Comparison of ENCODE assay signal across 8 mouse cellular contexts in genomic region chr10:81257158-81258039, GRCm38 (mm10). TPM values are rescaled to one million over a fixed set of nuclear protein-coding genes. Genes with fewer than 3 reads are reported as not detected.
DNase-seq lines count a peak whose midpoint lies in the region; ATAC-seq and TF ChIP-seq lines count a peak whose summit lies in the region.

No protein-coding gene starts in this region.

- H3K36me3 ChIP-seq in hindbrain, embryonic 10.5 days = peaks cover 20% of the 10 kb centered on the region
- no peaks in the 10 kb centered on the region; the same call in 1 of the 2 replicates for H3K36me3 ChIP-seq in liver, embryonic 16.5 days (ENCODE audit: control insufficient read depth, insufficient read depth)

- ATAC-seq in liver, embryonic 16.5 days (ENCODE audit: low read depth) = no peak

- H3K27me3 ChIP-seq in hindbrain, embryonic 10.5 days (ENCODE audit: insufficient read depth, poor library complexity, severe bottlenecking) = peaks cover 89% of the 10 kb centered on the region
- peaks cover 58% of the 10 kb centered on the region for H3K27me3 ChIP-seq in liver, embryonic 16.5 days (ENCODE audit: control insufficient read depth, insufficient read depth, low read depth, low read length)

- no peak for TF ChIP-seq CTCF in left cerebral cortex, adult 2 months (IDR thresholded peaks at IDR 0.05)

- intact Hi-C loops in left cerebral cortex, adult 2 months (cut with DNase I) = no loop called here
- intact Hi-C loops in left cerebral cortex, postnatal 4 days (cut with DNase I) = no loop called here

- peaks cover 6% of the 10 kb centered on the region; the same call in 1 of the 2 replicates for H3K9me3 ChIP-seq in hindbrain, embryonic 10.5 days
- peaks cover 2% of the 10 kb centered on the region; the same call in 1 of the 2 replicates for H3K9me3 ChIP-seq in liver, embryonic 16.5 days (replicated peaks; ENCODE audit: control insufficient read depth, low read length)

- H3K4me2 ChIP-seq in liver, embryonic 16.5 days (ENCODE audit: low read depth, low read length) = peak overlapping the region; percentile 62

- peak overlapping the region; percentile 59 for H3K4me3 ChIP-seq in left cerebral cortex, adult 2 months
- peak overlapping the region; percentile 58 for H3K4me3 ChIP-seq in hindbrain, embryonic 10.5 days
- H3K4me3 ChIP-seq in liver, embryonic 16.5 days (ENCODE audit: low read depth, low read length) = peak overlapping the region; percentile 49

- 1% methylated on average over 62 of the region's 62 CpGs for WGBS in hindbrain, embryonic 10.5 days
- WGBS in liver, embryonic 16.5 days (ENCODE audit: insufficient replicate concordance) = 1% methylated on average over 62 of the region's 62 CpGs

- H3K9ac ChIP-seq in liver, embryonic 16.5 days (ENCODE audit: low read depth, low read length) = no peak overlapping the region; the same call in 1 of the 2 replicates

- peak; percentile 53 to 65 for DNase-seq in cerebellum, adult 18-20 months
- DNase-seq in cerebellum, adult 9-10 months = no peak
- peak; percentile 63 to 67 for DNase-seq in left cerebral cortex, adult 2 months (ENCODE audit: extremely low spot score in 1 of 2, low spot score in 2 of 2)
- no peak for DNase-seq in left cerebral cortex, postnatal 4 days
- DNase-seq in hindbrain, embryonic 10.5 days (ENCODE audit: low spot score) = peak; percentile 45
- DNase-seq in right cerebral cortex, postnatal 14 days = peak; percentile 55
- DNase-seq in adipocyte (ENCODE audit: low spot score) = no peak

- H3K27ac ChIP-seq in left cerebral cortex, adult 2 months = peak overlapping the region; percentile 95
- H3K27ac ChIP-seq in hindbrain, embryonic 10.5 days = peak overlapping the region; percentile 64
- H3K27ac ChIP-seq in liver, embryonic 16.5 days (ENCODE audit: low read length) = no peak overlapping the region

- H3K4me1 ChIP-seq in hindbrain, embryonic 10.5 days (replicated peaks) = peaks cover 48% of the 10 kb centered on the region
- H3K4me1 ChIP-seq in liver, embryonic 16.5 days (ENCODE audit: control insufficient read depth, low read depth, low read length) = peaks cover 9% of the 10 kb centered on the region

RNA-seq across cellular contexts. Expression of gene Matk, which starts 4.7 kb away (rescaled TPM):
- total RNA-seq in left cerebral cortex, adult 2 months (2021) = 100 to 1,000 TPM; 212 to 221 TPM
- 100 to 1,000 TPM; 132 to 140 TPM for total RNA-seq in left cerebral cortex, postnatal 4 days (2021)
- 3.9 and 4.9 TPM in 2 replicates for polyA plus RNA-seq in hindbrain, embryonic 10.5 days (2016; fragmentation: Nextera tagmentation; extraction: Ambion mirVana)
- 1.6 and 1.8 TPM in 2 replicates for polyA plus RNA-seq in liver, embryonic 16.5 days (2015; fragmentation: Nextera tagmentation; extraction: Ambion mirVana)

RNA-seq across cellular contexts. Expression of gene Mrpl54, which starts 9.3 kb away (rescaled TPM):
- 10 to 100 TPM; 41.3 to 42.8 TPM for total RNA-seq in left cerebral cortex, adult 2 months (2021)
- 10 to 100 TPM; 41.9 to 50.6 TPM for total RNA-seq in left cerebral cortex, postnatal 4 days (2021)
- 238 and 239 TPM in 2 replicates for polyA plus RNA-seq in hindbrain, embryonic 10.5 days (2016; fragmentation: Nextera tagmentation; extraction: Ambion mirVana)
- 80.0 and 88.1 TPM in 2 replicates for polyA plus RNA-seq in liver, embryonic 16.5 days (2015; fragmentation: Nextera tagmentation; extraction: Ambion mirVana)

RNA-seq across cellular contexts. Expression of gene Apba3, which starts 9.4 kb away (rescaled TPM):
- total RNA-seq in left cerebral cortex, adult 2 months (2021) = 10 to 100 TPM; 35.8 to 38.6 TPM
- total RNA-seq in left cerebral cortex, postnatal 4 days (2021) = 10 to 100 TPM; 22.6 to 28.2 TPM
- polyA plus RNA-seq in hindbrain, embryonic 10.5 days (2016; fragmentation: Nextera tagmentation; extraction: Ambion mirVana) = 46.2 and 54.6 TPM in 2 replicates
- 24.2 and 26.3 TPM in 2 replicates for polyA plus RNA-seq in liver, embryonic 16.5 days (2015; fragmentation: Nextera tagmentation; extraction: Ambion mirVana)

RNA-seq across cellular contexts. Expression of gene Zfr2, which starts 24.4 kb away (rescaled TPM):
- total RNA-seq in left cerebral cortex, adult 2 months (2021) = 10 to 100 TPM; 70.9 to 76.2 TPM
- 10 to 100 TPM; 65.2 to 66.0 TPM for total RNA-seq in left cerebral cortex, postnatal 4 days (2021)
- polyA plus RNA-seq in hindbrain, embryonic 10.5 days (2016; fragmentation: Nextera tagmentation; extraction: Ambion mirVana) = 5.1 and 6.7 TPM in 2 replicates
- 0.59 and 1.1 TPM in 2 replicates for polyA plus RNA-seq in liver, embryonic 16.5 days (2015; fragmentation: Nextera tagmentation; extraction: Ambion mirVana)

RNA-seq across cellular contexts. Expression of gene Atcay, which starts 26.8 kb away (rescaled TPM):
- total RNA-seq in left cerebral cortex, adult 2 months (2021) = 100 to 1,000 TPM; 203 to 206 TPM
- 100 to 1,000 TPM; 195 to 206 TPM for total RNA-seq in left cerebral cortex, postnatal 4 days (2021)
- polyA plus RNA-seq in hindbrain, embryonic 10.5 days (2016; fragmentation: Nextera tagmentation; extraction: Ambion mirVana) = 7.6 and 25.9 TPM in 2 replicates
- polyA plus RNA-seq in liver, embryonic 16.5 days (2015; fragmentation: Nextera tagmentation; extraction: Ambion mirVana) = 0.02 and 0.04 TPM in 2 replicates

Comparison
In these comparisons a context has a peak if more than half of its experiments do, and no peak if none do; other contexts are left out.
1. DNase-seq: peak in cerebellum, adult 18-20 months (2 of 2), left cerebral cortex, adult 2 months (2 of 2), hindbrain, embryonic 10.5 days (single experiment) and right cerebral cortex, postnatal 14 days (single experiment); none in cerebellum, adult 9-10 months (single experiment), left cerebral cortex, postnatal 4 days (single experiment) and adipocyte (single experiment).
2. Peak in every context shown above with its lines, with median percentiles within 50 percentile points of each other: H3K4me3 ChIP-seq.